Mouse (Mus musculus): ENCODE data around the gene Stard7.
A peak's percentile ranks its signal among the peaks of the same experiment; 100 is the strongest.
"Not testable (repeated sequence)": the region's sequence is repeated elsewhere in the genome, so short reads cannot be mapped to it uniquely, and the experiment has no call there.

Gene Stard7

DNA sequence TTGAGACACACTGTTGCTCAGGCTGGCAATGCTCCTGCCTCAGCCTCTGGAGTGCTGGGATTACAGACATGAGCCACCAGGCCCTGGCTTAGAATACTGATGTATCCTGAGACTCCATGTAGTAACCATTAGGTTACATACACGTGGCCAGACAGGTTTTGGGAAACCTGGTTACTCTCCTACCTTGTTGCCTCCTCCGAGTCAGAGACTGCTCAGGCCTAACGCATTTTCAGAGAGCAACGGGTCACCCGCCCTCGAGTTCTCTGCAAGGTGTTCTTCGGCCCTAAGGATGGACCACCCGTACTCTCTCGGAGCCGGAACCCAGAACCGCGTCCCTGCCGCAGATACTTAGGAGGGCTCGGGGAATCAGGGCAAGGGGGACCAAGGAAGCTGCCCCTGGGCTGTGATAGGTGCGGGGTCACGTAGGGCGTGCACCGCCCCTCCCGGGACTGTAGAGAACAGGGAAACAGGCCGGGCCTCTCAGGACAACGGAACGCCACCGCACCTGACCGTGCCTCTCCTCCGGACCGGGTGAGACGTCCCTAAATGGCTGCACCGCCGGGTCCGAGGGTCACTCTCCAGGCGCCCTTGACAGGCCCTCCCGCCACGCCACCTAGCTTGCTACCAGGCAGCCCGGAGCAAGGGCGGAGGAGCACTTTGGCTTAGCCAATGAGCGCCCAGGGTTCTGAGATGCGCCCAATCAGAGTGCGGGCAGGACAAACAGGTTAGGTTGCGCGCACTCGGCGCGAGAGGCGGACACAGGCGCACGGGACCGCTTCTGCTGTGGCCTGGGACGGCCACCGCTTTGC is at the start of gene Stard7:
Gene Stard7, plus strand, starts transcription at position 728 of the 809 bp plus-strand sequence.
- DNase-seq (ENCODE audit: extremely low spot score), result peak; percentile 97

DNA sequence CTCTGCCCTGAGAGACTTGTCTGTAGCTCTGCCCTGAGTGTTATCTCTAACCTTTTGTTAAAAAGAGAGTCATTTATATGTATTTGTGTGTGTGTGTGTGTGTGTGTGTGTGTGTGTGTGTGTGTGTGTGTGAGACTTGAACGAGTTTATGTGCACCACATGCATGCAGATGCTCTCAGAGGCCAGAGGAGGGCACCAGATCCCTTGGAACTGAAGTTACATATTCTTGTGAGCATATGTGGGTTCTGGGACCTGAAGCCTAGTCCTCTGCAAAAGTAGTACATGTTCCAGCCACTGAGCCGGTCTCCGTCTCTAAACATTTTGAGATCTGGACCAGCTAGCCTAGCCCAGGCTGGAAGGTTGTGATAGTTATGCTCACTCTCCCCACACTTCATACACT is 44.8 kb upstream of the Stard7 start:
- DNase-seq (ENCODE audit: extremely low spot score), result no peak

DNA sequence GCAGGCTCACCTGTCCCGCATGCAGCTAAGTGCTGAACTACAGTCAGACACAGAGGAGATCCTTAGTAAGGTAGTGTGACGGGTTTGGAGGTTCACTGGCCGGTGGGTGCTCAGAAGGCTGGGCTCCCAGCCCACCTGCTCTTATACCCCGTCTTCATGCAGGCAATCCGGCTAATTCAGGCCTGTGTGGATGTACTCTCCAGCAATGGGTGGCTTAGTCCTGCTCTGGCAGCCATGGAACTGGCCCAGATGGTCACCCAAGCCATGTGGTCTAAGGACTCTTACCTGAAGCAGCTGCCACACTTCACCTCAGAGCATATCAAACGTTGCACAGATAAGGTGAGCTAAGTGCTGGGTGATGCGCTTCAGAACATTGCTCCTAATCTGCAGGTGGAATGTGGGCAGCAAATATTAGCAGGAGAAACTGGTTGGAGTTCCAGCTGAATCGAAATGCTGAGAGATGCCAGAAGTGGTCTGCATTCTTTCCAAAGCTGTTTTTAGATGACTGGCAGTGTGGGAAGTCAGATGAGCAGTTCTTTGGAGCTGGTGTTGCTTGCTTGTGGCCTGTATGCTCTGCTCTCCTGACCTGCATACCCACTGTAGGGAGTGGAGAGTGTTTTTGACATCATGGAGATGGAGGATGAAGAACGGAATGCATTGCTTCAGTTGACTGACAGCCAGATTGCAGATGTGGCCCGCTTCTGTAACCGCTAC is 32.0 kb upstream of the Stard7 start:
- DNase-seq (ENCODE audit: extremely low spot score), result no peak

DNA sequence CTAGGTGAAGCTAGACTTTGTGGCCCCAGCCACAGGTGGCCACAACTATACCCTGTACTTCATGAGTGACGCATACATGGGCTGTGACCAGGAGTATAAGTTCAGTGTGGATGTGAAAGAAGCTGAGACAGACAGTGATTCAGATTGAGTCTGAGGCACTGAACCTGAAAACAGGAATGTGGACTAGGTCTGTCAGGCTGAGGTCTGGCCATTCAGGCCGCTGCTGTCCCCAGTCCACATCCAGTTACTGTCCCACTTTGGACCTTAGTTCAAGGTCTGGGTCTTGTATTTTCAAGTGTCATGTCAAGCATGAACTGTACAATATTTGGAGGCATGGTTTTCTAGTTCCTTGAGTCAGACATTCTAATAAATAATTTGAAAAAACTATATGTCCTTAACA is 30.0 kb upstream of the Stard7 start:
- no peak for DNase-seq (ENCODE audit: extremely low spot score)

DNA sequence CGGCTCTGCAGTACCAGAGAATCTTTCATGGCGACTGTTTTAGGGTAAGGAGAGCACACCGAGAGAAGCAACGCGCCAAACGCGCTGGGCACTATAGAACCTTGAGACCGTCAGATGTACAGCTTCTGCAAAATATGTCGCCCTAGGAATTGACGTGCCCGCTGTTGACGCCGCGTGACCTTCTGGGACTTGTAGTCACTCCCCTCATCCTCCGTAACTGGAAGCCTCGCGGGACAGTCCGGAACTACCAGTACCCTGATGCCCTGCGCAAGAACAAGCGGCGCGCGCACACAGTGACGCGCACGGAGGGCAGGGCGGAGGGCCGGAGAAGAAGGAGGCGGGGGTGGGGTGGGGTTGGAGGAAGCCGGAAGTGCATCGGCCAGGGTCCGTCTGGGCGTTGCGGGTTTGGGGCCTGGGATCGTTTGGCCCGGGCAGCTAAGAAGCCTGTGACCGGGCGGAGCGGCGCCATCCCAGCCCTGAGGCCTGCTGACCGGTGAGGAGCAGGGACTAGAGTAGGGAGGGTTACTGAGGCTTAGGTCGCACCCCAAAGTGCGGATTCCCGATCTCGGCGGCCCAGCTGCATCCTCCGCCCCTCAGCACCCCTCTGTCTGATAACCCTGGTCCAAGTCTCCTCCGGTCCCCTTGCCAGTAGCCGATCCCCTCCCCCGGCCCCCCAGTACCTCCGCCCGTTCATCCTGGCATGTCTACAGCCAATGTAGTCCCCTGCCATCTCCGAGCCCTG is 22.3 kb upstream of the Stard7 start, which contains the start of the genes Ciao1 and Tmem127:
Gene Ciao1, minus strand, starts transcription at position 225 of the 742 bp plus-strand sequence.
Gene Tmem127, plus strand, starts transcription at position 317 of the 742 bp plus-strand sequence.
- peak; percentile 97 for DNase-seq (ENCODE audit: extremely low spot score)

DNA sequence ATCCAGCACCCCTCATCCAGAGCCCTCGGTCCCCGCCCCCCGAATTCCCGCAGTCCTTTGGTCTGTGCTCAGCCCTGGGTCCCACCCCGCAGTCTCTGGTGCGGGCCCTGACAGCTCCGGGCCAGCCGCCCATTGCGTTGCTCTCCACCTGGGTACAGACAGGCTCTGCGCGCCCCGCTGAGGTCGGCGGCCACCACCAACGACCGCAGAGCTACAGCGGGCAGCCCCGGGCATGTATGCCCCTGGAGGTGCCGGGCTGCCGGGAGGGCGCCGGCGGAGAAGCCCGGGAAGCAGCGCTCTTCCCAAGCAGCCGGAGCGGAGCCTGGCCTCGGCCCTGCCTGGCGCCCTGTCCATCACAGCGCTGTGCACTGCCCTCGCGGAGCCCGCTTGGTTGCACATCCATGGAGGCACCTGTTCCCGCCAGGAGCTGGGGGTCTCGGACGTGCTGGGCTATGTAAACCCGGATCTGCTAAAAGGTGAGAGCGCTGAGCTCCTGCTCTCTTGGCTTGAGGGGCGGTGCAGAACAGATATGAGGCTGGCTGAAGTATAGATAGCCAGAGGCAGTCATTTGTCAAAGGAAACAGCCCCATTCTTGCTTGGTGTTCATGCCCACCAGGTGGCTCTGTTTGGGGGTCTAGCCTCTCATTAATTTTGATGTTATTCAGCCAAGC is 21.5 kb upstream of the Stard7 start:
- no peak for DNase-seq (ENCODE audit: extremely low spot score)

DNA sequence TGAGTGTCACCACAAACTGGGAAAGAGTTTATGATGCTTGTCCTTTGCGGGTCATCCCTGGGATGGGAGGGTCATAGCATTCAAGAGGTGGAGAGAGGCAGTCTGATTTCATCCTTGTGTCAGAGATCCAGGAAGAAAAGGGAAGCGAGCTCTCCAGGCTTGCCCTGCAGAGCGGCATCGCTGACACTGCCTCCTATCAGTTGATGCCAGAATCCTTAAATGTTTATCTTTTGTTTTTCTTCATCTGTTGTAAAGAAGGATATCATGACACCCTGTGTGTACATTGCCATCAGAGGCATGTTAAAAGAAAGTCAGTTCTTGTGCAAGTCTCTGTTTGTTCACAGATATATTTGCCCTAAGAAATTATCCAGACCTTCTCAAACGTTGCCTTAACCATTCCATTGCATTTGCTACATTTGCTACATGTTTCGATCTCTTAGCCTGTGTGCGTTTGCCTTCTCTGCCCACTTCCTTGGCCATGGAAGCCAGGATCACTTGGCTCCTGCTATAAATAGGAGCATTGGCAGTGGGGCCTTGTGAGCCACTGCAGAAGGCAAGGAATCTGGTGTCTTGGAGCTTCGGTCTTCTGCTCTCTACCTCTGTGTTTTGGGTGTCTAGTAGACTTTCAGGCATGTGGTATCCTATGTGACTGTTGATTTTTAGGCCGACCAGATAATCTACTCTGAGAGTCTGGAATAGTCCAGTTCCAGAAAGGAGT is 19.6 kb upstream of the Stard7 start:
- DNase-seq (ENCODE audit: extremely low spot score), result no peak

DNA sequence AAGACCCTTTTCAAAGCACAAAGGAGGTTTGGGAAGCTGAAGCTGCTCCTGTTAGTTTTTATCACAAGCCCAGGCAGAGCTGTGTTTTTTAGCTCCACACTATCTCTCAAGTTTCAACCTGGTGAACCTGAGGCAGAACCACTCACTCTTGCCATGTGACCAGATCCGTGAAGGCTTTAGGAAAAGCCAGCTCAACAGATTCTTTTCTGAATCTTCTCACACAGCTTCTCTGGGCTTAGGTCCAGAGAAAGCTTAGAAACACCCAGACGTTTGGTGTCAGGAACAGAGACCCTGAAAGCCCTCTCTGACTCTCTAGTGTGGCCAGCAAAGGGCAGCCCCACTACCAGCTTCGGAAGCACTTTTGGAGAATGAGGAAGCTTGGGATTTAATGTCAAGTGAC is 18.6 kb upstream of the Stard7 start:
- no peak for DNase-seq (ENCODE audit: extremely low spot score)

DNA sequence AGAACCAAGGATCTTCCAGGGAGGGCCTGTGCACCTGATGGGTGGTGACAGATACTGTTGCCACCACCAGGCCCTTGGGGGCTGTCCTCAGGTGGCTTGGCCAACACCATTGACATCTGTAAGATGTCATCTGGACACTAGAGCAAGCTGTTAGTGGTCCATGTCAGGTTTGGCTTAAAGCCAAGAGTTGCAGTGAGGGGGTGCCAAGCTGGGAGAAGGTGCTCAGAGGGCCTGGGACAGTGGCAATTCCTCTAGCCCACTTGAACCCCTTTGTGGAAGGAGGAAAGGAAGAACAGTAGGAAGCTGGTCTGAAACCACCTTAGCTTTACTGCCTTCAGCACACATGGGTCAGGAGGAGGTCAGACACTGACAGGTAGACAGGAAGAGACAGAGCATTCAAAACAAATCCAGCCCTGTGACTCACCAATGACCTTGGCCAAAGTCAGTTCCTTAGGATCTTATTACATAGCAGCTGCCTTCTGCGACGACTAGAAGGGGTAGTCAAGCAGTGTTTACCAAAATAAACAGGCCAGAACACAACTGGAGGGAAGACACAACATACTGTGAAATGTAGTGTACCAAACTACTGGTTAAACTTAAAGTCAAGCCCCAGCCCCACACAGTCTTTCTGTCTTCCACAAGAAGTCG is 18.0 kb upstream of the Stard7 start:
- DNase-seq (ENCODE audit: extremely low spot score), result no peak

DNA sequence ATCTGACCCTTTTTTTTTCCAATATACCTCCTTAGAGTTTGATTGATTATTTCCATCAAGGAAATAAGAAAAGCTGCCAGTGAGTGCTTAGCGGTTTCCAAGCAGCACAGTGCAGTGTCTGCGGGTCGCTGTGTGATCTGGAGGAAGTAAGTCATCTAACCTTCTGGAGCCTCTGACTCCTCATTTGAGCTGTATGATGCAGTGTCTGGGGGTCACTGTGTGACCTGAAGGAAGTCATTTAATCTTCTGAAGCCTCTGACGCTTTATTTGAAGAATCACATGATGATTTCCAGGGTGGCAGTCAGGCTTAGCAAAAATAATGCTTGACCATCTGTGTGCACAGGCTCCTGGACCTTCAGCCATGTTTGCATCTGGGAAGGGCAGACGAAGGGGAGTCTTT is 17.2 kb upstream of the Stard7 start:
- no peak for DNase-seq (ENCODE audit: extremely low spot score)

DNA sequence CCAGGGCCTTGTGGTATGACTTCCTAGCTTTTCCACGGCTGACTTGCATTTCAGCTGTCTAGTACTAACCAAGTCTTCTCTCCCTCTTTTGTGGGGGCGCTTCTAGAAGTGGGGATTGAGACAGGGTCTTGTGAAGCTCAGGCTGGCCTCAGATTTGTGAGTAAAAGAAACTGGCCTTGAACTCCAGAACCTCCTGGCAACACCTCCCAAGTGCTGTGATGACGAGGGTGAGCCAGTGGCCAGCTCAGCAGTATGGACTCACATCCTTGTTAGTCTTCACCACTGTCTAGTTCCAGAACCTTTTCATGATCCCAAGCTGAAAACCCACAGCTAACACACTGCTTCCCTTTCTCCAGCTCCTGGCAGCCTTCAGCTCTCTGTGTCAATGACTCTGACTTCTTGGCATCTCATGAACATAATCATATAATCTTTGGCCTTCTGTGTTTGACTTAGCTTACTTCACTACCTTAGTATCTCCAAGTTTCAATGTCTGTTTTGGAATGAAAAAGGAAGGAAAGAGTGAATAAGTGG is 15.3 kb upstream of the Stard7 start:
- DNase-seq (ENCODE audit: extremely low spot score), result no peak

DNA sequence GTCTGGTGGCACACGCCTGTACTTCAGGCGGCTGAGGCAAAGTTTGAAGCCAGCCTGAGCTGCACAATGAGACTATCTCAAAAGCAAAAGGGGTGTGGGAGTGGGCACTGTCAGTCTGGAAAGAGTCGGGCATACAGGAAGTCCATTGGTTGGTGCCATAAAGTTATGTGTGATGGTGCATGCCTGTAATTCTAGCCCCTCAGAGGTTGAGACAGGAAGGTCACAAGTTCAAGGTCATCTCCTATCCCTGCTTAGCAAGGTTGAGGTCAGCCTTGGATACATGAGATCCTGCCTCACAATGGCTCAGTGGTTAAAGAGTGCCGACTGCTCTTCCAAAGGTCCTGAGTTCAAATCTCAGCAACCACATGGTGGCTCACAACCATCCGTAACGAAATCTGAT is 14.7 kb upstream of the Stard7 start:
- no peak for DNase-seq (ENCODE audit: extremely low spot score)

DNA sequence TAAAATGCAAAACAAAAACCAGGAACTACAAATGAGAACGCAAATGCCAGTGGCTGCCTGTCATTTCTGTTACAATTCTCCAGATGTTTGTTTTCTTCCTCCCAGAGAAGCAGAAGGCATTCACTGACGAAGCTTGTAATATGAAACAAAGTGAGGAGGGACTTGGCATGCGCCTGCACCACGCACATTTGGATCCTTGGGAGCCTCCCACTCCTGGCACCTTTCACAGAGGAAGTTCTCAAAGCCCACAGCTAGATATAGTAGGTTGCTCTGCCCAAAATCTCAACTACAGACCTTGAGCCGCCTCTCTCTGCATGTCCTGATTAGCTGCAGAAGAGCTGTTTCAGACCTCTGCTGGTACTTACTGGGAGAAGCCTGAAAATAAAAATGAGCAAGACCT is 10.7 kb upstream of the Stard7 start:
- no peak for DNase-seq (ENCODE audit: extremely low spot score)

DNA sequence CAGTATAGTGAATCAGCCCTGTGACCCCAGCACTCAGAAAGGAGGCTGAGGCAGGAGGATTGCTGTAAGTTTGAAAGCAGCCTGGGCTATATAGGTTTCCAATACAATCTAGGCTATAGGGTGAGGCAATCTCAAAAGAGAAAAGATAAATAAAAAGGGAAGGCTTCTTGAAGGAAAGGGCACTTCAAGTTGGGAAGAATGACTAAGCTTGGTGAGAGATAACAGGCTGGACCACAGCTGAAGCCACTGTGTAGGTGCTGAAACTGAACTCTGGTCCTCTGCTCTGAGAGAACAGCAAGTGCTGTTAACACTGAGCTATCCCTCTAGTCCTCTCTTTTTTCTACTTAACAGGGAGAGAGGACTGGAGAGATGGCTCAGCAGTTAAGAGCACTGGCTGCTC is 7.5 kb upstream of the Stard7 start:
- no peak for DNase-seq (ENCODE audit: extremely low spot score)

DNA sequence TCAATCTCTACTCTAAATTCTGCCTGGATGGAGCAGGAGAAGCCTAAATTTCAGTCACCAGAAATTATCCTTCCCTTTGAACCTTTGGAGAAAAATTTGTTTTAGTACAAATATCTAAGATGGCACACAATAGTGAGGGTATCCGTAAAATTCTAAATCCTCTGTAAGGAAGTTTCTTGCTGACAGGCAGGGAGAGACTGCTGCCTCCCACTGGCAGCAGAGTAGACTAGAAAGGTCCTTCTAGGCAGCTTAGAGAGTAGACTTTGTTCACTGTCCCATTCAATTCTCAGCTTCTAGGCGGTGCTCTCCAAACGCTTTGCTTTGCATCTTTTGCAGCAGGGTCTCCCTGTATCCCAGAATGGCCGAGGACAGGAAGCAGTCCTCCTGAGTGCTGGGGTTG is 2.2 kb upstream of the Stard7 start:
- DNase-seq (ENCODE audit: extremely low spot score), result no peak

DNA sequence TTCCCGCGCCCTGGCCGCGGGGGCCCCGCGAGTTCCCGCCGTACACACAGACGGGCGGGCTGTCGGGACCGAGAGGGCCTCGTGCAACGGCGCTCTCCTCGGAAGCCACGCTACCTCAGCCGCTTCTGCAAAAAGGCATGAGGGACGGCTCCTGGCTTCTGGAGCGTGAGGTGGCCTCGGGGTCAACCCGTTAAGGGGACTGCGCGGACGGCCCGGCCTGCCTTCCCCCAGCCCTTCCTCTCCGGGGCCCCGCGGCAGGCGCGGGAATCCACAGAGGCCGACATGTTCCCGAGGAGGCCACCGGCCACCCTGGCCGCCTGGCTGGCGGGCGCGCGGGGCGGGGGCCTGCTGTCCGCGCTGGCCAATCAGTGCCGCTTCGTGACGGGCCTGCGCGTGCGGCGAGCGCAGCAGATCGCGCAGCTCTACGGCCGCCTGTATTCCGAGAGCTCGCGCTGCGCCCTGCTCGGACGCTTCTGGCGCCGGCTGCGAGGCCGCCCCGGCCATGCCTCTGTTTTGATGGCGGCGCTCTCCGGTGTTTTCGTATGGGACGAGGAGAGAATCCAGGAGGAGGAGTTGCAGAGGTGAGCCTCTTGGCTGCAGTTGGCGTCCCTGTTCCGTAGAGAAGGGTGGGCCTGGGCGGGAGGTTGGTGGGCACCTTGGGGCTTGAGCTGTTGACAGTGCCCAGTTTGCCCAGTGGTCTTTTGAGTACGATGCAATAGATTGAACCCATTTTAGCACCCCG is 453 bp downstream of the Stard7 start:
- DNase-seq (ENCODE audit: extremely low spot score), result peak; percentile 86

DNA sequence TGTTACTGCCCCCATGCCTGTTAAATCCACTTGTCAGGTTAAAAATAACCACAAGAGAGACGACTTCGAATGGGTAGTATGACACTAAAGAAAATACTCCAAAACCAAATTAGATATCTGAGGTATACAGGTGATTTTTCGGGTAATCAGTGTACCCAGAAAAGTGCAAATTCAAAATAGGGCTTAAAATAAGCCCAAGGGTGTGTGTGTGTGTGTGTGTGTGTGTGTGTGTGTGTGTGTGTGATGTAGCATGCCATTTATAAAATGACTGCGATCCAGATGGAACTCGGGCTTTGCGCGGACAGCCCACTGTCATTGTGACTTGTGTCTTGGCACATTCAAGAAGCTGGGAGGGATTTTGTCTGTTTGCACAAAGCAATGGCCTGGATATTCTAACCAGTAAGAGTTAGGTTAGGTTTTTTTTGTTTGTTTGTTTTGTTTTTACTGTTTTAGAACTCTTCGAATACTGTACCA is 1.1 kb downstream of the Stard7 start:
- peak; percentile 7 for DNase-seq (ENCODE audit: extremely low spot score)

DNA sequence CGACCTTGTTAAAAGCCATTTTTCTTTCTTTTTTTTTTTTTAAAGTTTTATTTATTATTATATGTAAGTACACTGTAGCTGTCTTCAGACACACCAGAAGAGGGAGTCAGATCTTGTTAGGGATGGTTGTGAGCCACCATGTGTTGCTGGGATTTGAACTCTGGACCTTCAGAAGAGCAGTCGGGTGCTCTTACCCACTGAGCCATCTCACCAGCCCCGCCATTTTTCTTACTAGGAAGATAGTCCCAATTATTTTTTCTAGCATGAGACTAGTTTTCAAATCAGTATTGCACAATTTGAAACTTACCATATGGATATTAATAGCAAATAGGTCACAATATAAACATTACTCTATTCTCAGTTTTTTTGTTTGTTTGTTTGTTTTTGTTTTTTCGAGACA is 2.0 kb downstream of the Stard7 start:
- DNase-seq (ENCODE audit: extremely low spot score), result not testable (repeated sequence)

DNA sequence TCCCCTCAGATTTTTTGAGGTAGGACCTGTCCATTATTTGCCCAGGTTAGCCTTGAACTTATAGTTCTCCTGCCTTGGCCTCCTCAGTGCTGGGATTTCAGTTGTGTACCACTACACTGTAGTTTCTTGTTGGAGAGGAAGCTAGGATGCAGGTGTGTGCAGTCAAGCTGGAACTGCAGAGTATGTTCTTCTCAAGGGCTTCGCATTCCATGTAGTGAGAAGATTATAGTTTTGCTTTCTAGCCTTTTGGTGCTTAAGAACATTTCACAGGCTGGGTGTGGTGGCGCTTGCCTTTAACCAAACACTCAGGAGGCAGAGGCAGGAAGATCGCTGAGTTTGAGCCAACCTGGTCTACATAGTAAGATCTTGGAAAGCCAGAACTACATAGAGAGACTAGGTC is 2.8 kb downstream of the Stard7 start:
- no peak for DNase-seq (ENCODE audit: extremely low spot score)

DNA sequence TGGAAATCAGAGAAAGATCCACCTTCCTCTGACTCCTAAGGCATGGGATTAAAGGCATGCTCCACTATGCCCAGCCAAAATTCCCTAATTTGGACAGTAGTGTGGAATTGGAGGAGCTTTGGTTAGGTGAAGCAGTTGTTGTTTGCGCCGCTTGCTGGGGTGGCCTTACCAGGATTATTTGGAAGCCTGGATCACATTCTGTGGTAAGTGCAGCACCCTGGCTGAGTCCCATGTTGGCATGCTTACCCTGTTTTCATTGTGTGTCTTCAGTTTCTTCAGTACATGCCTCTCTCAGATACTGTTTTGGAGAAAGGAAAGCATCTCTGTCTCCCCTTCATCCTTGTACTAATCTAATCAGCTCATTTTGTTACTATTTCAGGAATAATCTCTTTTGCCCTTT is 4.6 kb downstream of the Stard7 start:
- DNase-seq (ENCODE audit: extremely low spot score), result no peak

All from embryo, embryonic 9.5 days (tissue).